ENCODE assay signal across 27 mouse cellular contexts in genomic region chr16:6182329-6182728, GRCm38 (mm10).
DNase-seq lines count a peak whose midpoint lies in the region; ATAC-seq and TF ChIP-seq lines count a peak whose summit lies in the region.
"Had no signal": no experiment of that assay in that cellular context is flagged by ENCODE, and none has a peak within 500 bp of the region (broad histone marks: within the 10 kb centered on the region; RNA-seq: fewer than 3 reads in every experiment).

No protein-coding gene starts in this region.

- no peak overlapping the region for H3K4me2 ChIP-seq in midbrain, embryonic 11.5 days
- H3K4me2 ChIP-seq in midbrain, postnatal 0 days (ENCODE audit: low read depth, low read length, poor library complexity, severe bottlenecking) = no peak overlapping the region
- H3K4me2 ChIP-seq: embryonic facial prominence, embryonic 12.5 days; embryonic facial prominence, embryonic 15.5 days; heart, embryonic 12.5 days; heart, embryonic 15.5 days; hindbrain, embryonic 13.5 days had no signal

- H3K9ac ChIP-seq in midbrain, embryonic 11.5 days (ENCODE audit: low read length) = no peak overlapping the region
- no peak overlapping the region for H3K9ac ChIP-seq in midbrain, postnatal 0 days (replicated peaks; ENCODE audit: low read length, poor library complexity, severe bottlenecking)
- H3K9ac ChIP-seq: embryonic facial prominence, embryonic 12.5 days; embryonic facial prominence, embryonic 15.5 days; forebrain, postnatal 0 days; heart, embryonic 12.5 days; heart, embryonic 15.5 days; hindbrain, embryonic 13.5 days had no signal

- H3K36me3 ChIP-seq in midbrain, embryonic 11.5 days (ENCODE audit: control insufficient read depth, insufficient read depth, low read length) = no peaks in the 10 kb centered on the region
- no peaks in the 10 kb centered on the region for H3K36me3 ChIP-seq in midbrain, postnatal 0 days (ENCODE audit: insufficient read depth, low read length)
- H3K36me3 ChIP-seq: embryonic facial prominence, embryonic 12.5 days; embryonic facial prominence, embryonic 15.5 days; heart, embryonic 12.5 days; heart, embryonic 15.5 days; hindbrain, embryonic 10.5 days; hindbrain, embryonic 13.5 days had no signal

- H3K27me3 ChIP-seq in midbrain, embryonic 11.5 days (ENCODE audit: control insufficient read depth, insufficient read depth, low read length) = no peaks in the 10 kb centered on the region
- H3K27me3 ChIP-seq in midbrain, postnatal 0 days (ENCODE audit: insufficient read depth, low read length) = no peaks in the 10 kb centered on the region
- H3K27me3 ChIP-seq: embryonic facial prominence, embryonic 12.5 days; embryonic facial prominence, embryonic 15.5 days; heart, embryonic 12.5 days; heart, embryonic 15.5 days; hindbrain, embryonic 13.5 days had no signal

- H3K4me1 ChIP-seq in midbrain, embryonic 11.5 days (ENCODE audit: control insufficient read depth, insufficient read depth, low read length) = no peaks in the 10 kb centered on the region
- no peaks in the 10 kb centered on the region; the same call in 1 of the 2 replicates for H3K4me1 ChIP-seq in midbrain, postnatal 0 days (ENCODE audit: insufficient read depth, low read length)
- H3K4me1 ChIP-seq: embryonic facial prominence, embryonic 12.5 days; embryonic facial prominence, embryonic 15.5 days; heart, embryonic 12.5 days; heart, embryonic 15.5 days; hindbrain, embryonic 10.5 days; hindbrain, embryonic 13.5 days had no signal

- H3K4me3 ChIP-seq in midbrain, embryonic 11.5 days (ENCODE audit: low read depth, low read length) = no peak overlapping the region
- H3K4me3 ChIP-seq in midbrain, postnatal 0 days (ENCODE audit: low read depth, low read length) = no peak overlapping the region
- H3K4me3 ChIP-seq: embryonic facial prominence, embryonic 12.5 days; embryonic facial prominence, embryonic 15.5 days; heart, embryonic 12.5 days; heart, embryonic 15.5 days; hindbrain, embryonic 10.5 days; hindbrain, embryonic 13.5 days had no signal

- H3K27ac ChIP-seq in midbrain, embryonic 11.5 days (ENCODE audit: low read depth, low read length) = no peak overlapping the region
- no peak overlapping the region for H3K27ac ChIP-seq in midbrain, postnatal 0 days (ENCODE audit: low read depth, low read length)
- H3K27ac ChIP-seq: embryonic facial prominence, embryonic 12.5 days; embryonic facial prominence, embryonic 15.5 days; heart, embryonic 15.5 days; hindbrain, embryonic 10.5 days; hindbrain, embryonic 13.5 days had no signal

- ATAC-seq in midbrain, embryonic 11.5 days (ENCODE audit: low FRiP score) = no peak
- no peak for ATAC-seq in midbrain, postnatal 0 days (ENCODE audit: low FRiP score)
- no peak for ATAC-seq in CD4-positive, CD25-positive, alpha-beta regulatory T cell, adult 4 months
- ATAC-seq: forebrain, embryonic 14.5 days; forebrain, postnatal 0 days; hindbrain, embryonic 16.5 days; Patski had no signal

- no peak for TF ChIP-seq CTCF in midbrain, postnatal 0 days (IDR thresholded peaks at IDR 0.05)

- no peaks in the 10 kb centered on the region for H3K9me3 ChIP-seq in midbrain, embryonic 11.5 days (ENCODE audit: control insufficient read depth, low read length)
- no peaks in the 10 kb centered on the region for H3K9me3 ChIP-seq in midbrain, postnatal 0 days (ENCODE audit: low read length)
- H3K9me3 ChIP-seq: embryonic facial prominence, embryonic 12.5 days; embryonic facial prominence, embryonic 15.5 days; heart, embryonic 12.5 days; heart, embryonic 15.5 days; hindbrain, embryonic 10.5 days; hindbrain, embryonic 13.5 days had no signal

- DNase-seq in frontal cortex, postnatal 36 days (ENCODE audit: low spot score in 2 of 2) = peak; percentile 18 to 30
- no peak for DNase-seq in frontal cortex, postnatal 25 days (ENCODE audit: low spot score in 2 of 2)
- DNase-seq in midbrain, embryonic 11.5 days (ENCODE audit: low spot score, missing footprints) = peak; percentile 35
- no peak for DNase-seq in midbrain, postnatal 0 days (ENCODE audit: low spot score)
- DNase-seq in right cerebral cortex, postnatal 25 days = peak; percentile 27
- no peak for DNase-seq in right cerebral cortex, postnatal 4 days
- DNase-seq: adrenal gland, postnatal 10 days; adrenal gland, postnatal 36 days; cerebellum, adult 11 months; cerebellum, adult 2 months; cerebellum, adult 9-11 months; cerebellum, postnatal 25 days; forebrain, postnatal 0 days; gastrocnemius, postnatal 25 days; heart, adult 18-20 months; heart, postnatal 10 days; heart, postnatal 36 days had no signal

Comparison
In these comparisons a context has a peak if more than half of its experiments do, and no peak if none do; other contexts are left out.
1. DNase-seq: peak in frontal cortex, postnatal 36 days (2 of 2), midbrain, embryonic 11.5 days (single experiment) and right cerebral cortex, postnatal 25 days (single experiment); none in frontal cortex, postnatal 25 days (0 of 2), midbrain, postnatal 0 days (single experiment) and right cerebral cortex, postnatal 4 days (single experiment).